Mouse (Mus musculus): ENCODE data around the gene Vmn1r20.
"Not testable (repeated sequence)": the region's sequence is repeated elsewhere in the genome, so short reads cannot be mapped to it uniquely, and the experiment has no call there.

Gene Vmn1r20

DNA sequence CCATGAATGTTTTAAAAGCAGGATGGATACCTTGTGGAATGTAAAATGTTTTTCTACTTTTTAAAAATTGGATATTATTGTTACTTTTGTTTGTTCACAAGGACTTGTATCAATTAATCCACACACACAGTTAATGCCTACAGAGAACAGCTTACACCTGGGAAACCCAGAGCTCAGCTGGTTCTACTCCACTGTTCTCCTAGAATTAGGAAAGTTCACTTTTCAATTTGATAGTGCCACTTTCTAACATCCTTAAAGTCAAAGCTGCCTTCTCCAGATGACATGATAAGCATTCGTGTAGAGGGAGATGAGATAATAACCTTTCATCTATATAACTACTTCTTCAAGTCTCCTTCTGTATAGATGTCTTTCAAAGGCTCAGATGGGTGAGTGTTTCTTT, at the start of gene Vmn1r20:
TSS of gene Vmn1r20 (plus strand) at position 301 of the 400 bp plus-strand sequence.
- DNase-seq (ENCODE audit: low spot score in 2 of 2) = no peak

GRCm38 (mm10) chr6:57395683-57396082, 33.0 kb upstream of the Vmn1r20 start, which contains the start of gene Vmn1r18:
Vmn1r18 (minus strand) TSS chr6:57395783.
- DNase-seq (ENCODE audit: low spot score in 2 of 2) = no peak

DNA sequence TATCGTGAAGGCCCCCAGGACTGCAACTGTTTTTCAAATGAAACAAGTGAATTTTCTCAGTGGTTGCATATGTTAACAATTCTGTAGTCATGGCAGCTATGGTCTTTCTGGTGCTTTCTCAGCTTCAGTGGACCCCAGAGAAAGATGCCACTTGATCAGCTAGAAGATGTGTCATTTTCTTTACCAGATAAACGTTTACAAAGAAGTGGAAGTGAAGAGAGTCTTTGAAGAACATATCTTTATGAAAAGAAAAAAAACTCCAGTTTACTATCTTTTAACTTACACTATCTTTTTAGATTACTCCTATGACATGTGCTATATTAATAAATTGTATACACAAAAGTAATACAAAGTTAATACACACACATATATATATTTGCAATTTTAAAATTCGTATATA, 25.2 kb upstream of the Vmn1r20 start, which contains the start of gene Vmn1r19:
TSS of gene Vmn1r19 (plus strand) at position 301 of the 400 bp plus-strand sequence.
- DNase-seq (ENCODE audit: low spot score in 2 of 2) = not testable (repeated sequence)

DNA sequence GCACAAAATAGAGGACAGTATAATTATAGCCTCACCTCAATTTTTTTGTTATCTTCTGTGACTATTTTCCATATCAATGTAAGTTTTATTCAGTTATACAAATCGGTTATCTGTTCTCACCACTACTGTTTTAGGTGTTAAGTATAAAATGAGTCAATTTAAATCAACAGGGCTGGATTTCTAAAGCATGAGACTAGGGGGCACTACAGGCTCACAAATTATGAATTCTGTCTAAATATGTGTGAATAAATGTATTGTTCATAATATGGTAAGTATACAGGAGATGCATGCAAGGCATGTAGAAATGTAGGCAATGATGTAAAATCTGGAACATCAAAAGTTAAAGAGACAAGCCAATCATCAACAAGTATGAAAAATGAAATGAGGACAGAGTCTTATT, 2.5 kb downstream of the Vmn1r20 start:
- DNase-seq (ENCODE audit: low spot score in 2 of 2) = peak in 1 of 2 experiments; percentile 5

- not testable (repeated sequence) for DNase-seq (ENCODE audit: low spot score in 2 of 2)
These were observed 39.4 kb downstream of the Vmn1r20 start for GRCm38 (mm10) chr6:57468161-57468560.
